Mouse (Mus musculus): Measurements from ENCODE around the gene Nup107. TPM values are rescaled to one million over a fixed set of nuclear protein-coding genes. Genes with fewer than 3 reads are reported as not detected.

Gene Nup107
- polyA plus RNA-seq, 1 experiment from 2014 or later, result 84.0 TPM

DNA sequence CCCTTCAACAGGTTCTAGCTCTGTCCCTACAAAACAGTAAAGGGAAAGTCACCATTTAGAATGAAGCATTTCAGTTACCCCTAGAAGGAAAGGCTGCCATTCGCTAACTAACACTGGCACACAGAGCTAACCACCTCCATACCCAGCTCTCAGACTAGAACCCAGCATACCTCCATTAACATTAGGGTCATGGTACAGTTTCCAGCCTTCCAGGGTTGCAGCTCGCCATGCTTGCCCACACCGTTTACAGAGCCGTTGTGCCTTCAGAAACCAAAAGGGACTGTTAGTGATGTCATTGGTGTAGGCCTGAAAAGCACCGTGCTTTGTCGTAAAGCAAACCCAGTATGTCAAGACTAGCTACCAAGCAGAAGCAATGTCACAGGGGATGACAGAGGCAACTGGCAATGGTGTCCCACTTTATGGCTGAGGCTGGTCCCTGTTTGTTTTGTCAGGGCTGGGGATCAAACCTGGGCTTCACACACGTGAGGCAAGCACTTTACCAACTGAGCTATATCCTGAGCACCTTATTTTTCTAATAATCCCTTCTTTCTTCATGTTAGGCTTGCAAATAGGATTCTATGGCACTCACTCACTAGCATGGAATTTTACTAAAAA, 19.3 kb downstream of the Nup107 start:
- Histone ChIP-seq H3K4me3 (no peak overlapping the region), H3K27ac (no peak overlapping the region), H3K4me1 (no peaks in the 10 kb centered on the region), H3K9me3 (no peaks in the 10 kb centered on the region), H3K27me3 (ENCODE audit: insufficient read depth, poor library complexity, severe bottlenecking) (no peaks in the 10 kb centered on the region), H3K36me3 (peaks cover 91% of the 10 kb centered on the region)
- 93% methylated on average over 7 of the region's 7 CpGs for WGBS
- no peak for DNase-seq (ENCODE audit: low spot score)

- no peaks in the 10 kb centered on the region for H3K9me3 ChIP-seq
- H3K4me3 ChIP-seq, result no peak overlapping the region
- peaks cover 91% of the 10 kb centered on the region for H3K36me3 ChIP-seq
- H3K27me3 ChIP-seq (ENCODE audit: insufficient read depth, poor library complexity, severe bottlenecking), result no peaks in the 10 kb centered on the region
- H3K27ac ChIP-seq, result no peak overlapping the region
- 93% methylated on average over 17 of the region's 17 CpGs for WGBS
- H3K4me1 ChIP-seq, result no peaks in the 10 kb centered on the region
- no peak for DNase-seq (ENCODE audit: low spot score)
These were observed 20.0 kb downstream of the Nup107 start for GRCm38 (mm10) chr10:117772364-117773105.

- H3K36me3 ChIP-seq, result peaks cover 93% of the 10 kb centered on the region
- no peaks in the 10 kb centered on the region for H3K9me3 ChIP-seq
- 91% methylated on average over 10 of the region's 10 CpGs for WGBS
These were observed 21.4 kb downstream of the Nup107 start for GRCm38 (mm10) chr10:117771131-117771510.

GRCm38 (mm10) chr10:117770286-117771130, 22.0 kb downstream of the Nup107 start:
- Histone ChIP-seq H3K36me3 (peaks cover 93% of the 10 kb centered on the region), H3K4me3 (no peak overlapping the region), H3K27me3 (ENCODE audit: insufficient read depth, poor library complexity, severe bottlenecking) (no peaks in the 10 kb centered on the region), H3K4me1 (no peaks in the 10 kb centered on the region), H3K9me3 (no peaks in the 10 kb centered on the region), H3K27ac (no peak overlapping the region)
- WGBS, result 95% methylated on average over 18 of the region's 18 CpGs
- DNase-seq (ENCODE audit: low spot score), result no peak

More at GRCm38 (mm10) chr10:117771131-117771510, 21.4 kb downstream of the Nup107 start:
- no peak overlapping the region for H3K4me3 ChIP-seq
- no peaks in the 10 kb centered on the region for H3K27me3 ChIP-seq (ENCODE audit: insufficient read depth, poor library complexity, severe bottlenecking)
- H3K27ac ChIP-seq, result no peak overlapping the region
- no peak for DNase-seq (ENCODE audit: low spot score)
- H3K4me1 ChIP-seq, result no peaks in the 10 kb centered on the region

GRCm38 (mm10) chr10:117769541-117770285, 22.8 kb downstream of the Nup107 start:
- Histone ChIP-seq H3K27me3 (ENCODE audit: insufficient read depth, poor library complexity, severe bottlenecking) (no peaks in the 10 kb centered on the region), H3K4me1 (no peaks in the 10 kb centered on the region), H3K9me3 (no peaks in the 10 kb centered on the region), H3K4me3 (no peak overlapping the region), H3K27ac (no peak overlapping the region), H3K36me3 (peaks cover 93% of the 10 kb centered on the region)
- DNase-seq (ENCODE audit: low spot score), result no peak
- WGBS, result 93% methylated on average over 9 of the region's 9 CpGs

DNA sequence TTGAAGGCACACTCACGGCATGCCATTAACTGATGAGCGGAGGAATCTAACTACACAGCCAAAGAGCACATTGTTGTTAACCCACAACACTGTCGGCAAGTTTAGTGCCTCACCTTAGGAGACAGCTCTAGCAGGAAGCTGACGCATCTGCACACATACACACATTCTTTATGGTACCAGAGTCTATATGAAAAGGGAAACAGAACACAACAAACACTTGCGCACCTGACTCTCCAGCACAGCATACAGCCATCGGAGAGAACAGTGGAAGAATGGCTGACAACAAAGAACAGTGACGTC, 24.4 kb downstream of the Nup107 start:
- DNase-seq (ENCODE audit: low spot score), result no peak
- WGBS, result 88% methylated on average over 7 of the region's 7 CpGs
- peaks cover 90% of the 10 kb centered on the region for H3K36me3 ChIP-seq
- no peak overlapping the region for H3K27ac ChIP-seq
- H3K4me1 ChIP-seq, result no peaks in the 10 kb centered on the region
- no peaks in the 10 kb centered on the region for H3K9me3 ChIP-seq
- no peak overlapping the region for H3K4me3 ChIP-seq
- no peaks in the 10 kb centered on the region for H3K27me3 ChIP-seq (ENCODE audit: insufficient read depth, poor library complexity, severe bottlenecking)

GRCm38 (mm10) chr10:117767286-117768140, 25.0 kb downstream of the Nup107 start:
- 93% methylated on average over 10 of the region's 10 CpGs for WGBS

GRCm38 (mm10) chr10:117766896-117767160, 25.7 kb downstream of the Nup107 start:
- no peak for DNase-seq (ENCODE audit: low spot score)
- WGBS, result 92% methylated on average over 5 of the region's 5 CpGs
- Histone ChIP-seq H3K4me1 (no peaks in the 10 kb centered on the region), H3K36me3 (peaks cover 92% of the 10 kb centered on the region), H3K9me3 (no peaks in the 10 kb centered on the region), H3K4me3 (no peak overlapping the region), H3K27me3 (ENCODE audit: insufficient read depth, poor library complexity, severe bottlenecking) (no peaks in the 10 kb centered on the region), H3K27ac (no peak overlapping the region)

More at GRCm38 (mm10) chr10:117767286-117768140, 25.0 kb downstream of the Nup107 start:
- Histone ChIP-seq H3K4me1 (no peaks in the 10 kb centered on the region), H3K4me3 (no peak overlapping the region), H3K9me3 (no peaks in the 10 kb centered on the region), H3K27me3 (ENCODE audit: insufficient read depth, poor library complexity, severe bottlenecking) (no peaks in the 10 kb centered on the region), H3K36me3 (peaks cover 90% of the 10 kb centered on the region), H3K27ac (no peak overlapping the region)
- DNase-seq (ENCODE audit: low spot score), result no peak

DNA sequence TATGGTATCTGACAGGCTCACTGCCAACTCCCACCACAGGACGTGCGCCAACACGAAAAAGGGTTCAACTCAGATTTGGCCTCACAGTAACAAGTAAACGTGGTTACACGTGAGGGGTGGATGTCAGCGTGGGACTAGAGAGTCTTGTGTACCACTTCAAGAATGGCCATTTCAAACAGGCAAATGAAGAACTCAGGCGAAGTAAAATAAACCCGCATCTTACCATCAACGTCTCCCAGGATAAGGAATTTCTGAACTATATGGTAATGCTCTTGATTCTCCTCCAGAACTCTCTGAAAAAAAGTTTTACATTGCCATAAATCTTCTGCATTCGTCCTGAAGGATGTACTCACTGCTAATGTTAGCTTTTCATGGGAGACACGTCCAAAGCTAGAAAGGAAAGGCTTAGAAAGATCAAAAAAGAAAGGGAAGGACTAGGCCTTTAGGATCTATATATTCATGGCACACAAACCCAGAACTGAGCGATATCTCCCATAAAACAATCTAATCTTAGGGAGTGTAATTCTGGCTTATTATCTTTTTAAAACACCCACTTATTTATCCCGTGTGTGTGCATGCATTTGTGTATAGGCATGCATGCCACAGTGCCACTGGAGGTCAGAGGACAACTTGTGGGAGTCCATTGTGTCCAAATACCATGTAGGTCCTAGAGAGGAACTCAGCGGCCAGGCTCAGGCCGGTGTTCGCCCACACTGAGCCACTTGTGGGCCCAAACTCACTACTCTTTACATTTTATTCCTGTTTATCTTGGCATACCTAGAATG, 26.2 kb downstream of the Nup107 start:
- H3K27ac ChIP-seq, result no peak overlapping the region
- WGBS, result 92% methylated on average over 16 of the region's 16 CpGs
- no peak for DNase-seq (ENCODE audit: low spot score)
- H3K36me3 ChIP-seq, result peaks cover 92% of the 10 kb centered on the region
- no peaks in the 10 kb centered on the region for H3K27me3 ChIP-seq (ENCODE audit: insufficient read depth, poor library complexity, severe bottlenecking)
- H3K9me3 ChIP-seq, result no peaks in the 10 kb centered on the region
- no peak overlapping the region for H3K4me3 ChIP-seq
- no peaks in the 10 kb centered on the region for H3K4me1 ChIP-seq

DNA sequence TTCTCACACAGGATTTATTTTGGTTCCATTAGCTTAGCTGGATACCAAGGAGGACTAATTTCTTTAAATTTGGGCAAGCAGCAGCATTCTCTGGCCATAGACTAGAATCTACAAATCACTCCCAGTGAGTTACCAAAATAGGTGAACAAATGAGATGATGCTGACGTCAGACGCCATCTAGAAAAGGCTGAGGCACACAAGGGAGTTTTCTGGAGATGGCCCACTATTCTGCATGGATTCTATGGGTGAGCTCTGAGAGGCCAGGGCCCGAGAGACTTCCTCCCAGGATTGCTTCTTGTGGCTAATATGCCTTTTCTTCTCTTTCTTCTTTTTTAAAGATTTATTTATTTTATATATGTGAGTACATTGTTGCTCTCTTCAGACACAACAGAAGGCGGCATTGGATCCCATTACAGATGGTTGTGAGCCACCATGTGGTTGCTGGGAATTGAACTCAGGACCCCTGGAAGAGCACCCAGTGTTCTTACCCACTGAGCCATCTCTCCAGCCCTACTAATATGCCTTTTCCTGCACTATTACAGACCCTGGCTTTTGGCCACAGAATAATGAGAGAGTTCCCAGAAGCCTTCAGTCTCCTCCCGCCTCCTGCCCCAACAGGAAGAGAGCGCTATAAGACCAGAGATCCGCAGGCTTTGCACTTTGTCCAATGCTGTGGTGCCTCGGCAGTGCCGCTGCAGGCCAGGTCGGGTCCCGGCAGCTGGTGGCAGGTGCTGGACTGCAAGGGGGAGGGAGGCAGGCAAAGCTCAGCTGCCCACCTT, 27.2 kb downstream of the Nup107 start:
- no peak overlapping the region for H3K4me3 ChIP-seq
- DNase-seq (ENCODE audit: low spot score), result no peak
- peaks cover 92% of the 10 kb centered on the region for H3K36me3 ChIP-seq
- H3K27me3 ChIP-seq (ENCODE audit: insufficient read depth, poor library complexity, severe bottlenecking), result no peaks in the 10 kb centered on the region
- H3K9me3 ChIP-seq, result no peaks in the 10 kb centered on the region
- no peak overlapping the region for H3K27ac ChIP-seq
- H3K4me1 ChIP-seq, result no peaks in the 10 kb centered on the region
- WGBS, result 91% methylated on average over 11 of the region's 11 CpGs

GRCm38 (mm10) chr10:117764598-117764997, 27.9 kb downstream of the Nup107 start:
- WGBS, result 96% methylated on average over 6 of the region's 6 CpGs
- no peak for DNase-seq (ENCODE audit: low spot score)
- H3K4me3 ChIP-seq, result no peak overlapping the region
- peaks cover 92% of the 10 kb centered on the region for H3K36me3 ChIP-seq
- no peaks in the 10 kb centered on the region for H3K4me1 ChIP-seq
- H3K27ac ChIP-seq, result no peak overlapping the region
- H3K27me3 ChIP-seq (ENCODE audit: insufficient read depth, poor library complexity, severe bottlenecking), result no peaks in the 10 kb centered on the region
- no peaks in the 10 kb centered on the region for H3K9me3 ChIP-seq
